In the genomic region with DNA sequence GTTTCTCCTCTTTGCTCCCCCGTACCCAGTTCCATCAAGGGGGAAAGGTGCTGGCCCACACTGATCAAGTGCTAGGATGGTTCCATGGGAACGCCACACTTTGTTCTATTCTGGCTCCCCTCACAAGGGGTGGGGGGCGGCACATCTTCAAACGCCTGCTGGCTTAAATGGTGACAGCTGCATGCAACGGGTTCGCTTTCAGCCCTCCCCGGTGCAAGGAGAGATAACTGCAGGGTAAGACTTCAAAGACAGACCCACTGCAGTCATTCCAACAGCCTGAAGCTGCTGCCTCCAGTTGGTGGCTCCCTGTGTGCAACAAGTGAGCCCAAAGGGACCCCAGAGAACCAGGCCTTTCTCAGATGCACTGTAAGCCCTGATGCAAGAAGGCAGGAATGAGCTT, we compare ENCODE assay signal across 14 mouse cellular contexts.
A peak's percentile ranks its signal among the peaks of the same experiment; 100 is the strongest.
DNase-seq lines count a peak whose midpoint lies in the region; ATAC-seq lines count a peak whose summit lies in the region.
"Had no signal": no experiment of that assay in that cellular context is flagged by ENCODE, and none has a peak within 500 bp of the region (broad histone marks: within the 10 kb centered on the region; RNA-seq: fewer than 3 reads in every experiment).

No protein-coding gene starts in this region.

- no peaks in the 10 kb centered on the region for H3K27me3 ChIP-seq in heart, embryonic 15.5 days
- H3K27me3 ChIP-seq in embryonic facial prominence, embryonic 12.5 days: no peaks in the 10 kb centered on the region
- H3K27me3 ChIP-seq: neural tube, embryonic 12.5 days had no signal

- peaks cover 15% of the 10 kb centered on the region for H3K4me1 ChIP-seq in heart, embryonic 15.5 days (replicated peaks)
- peaks cover 13% of the 10 kb centered on the region for H3K4me1 ChIP-seq in embryonic facial prominence, embryonic 12.5 days
- H3K4me1 ChIP-seq: neural tube, embryonic 12.5 days had no signal

- WGBS in heart, embryonic 15.5 days: 21% methylated on average over 7 of the region's 7 CpGs
- 30% methylated on average over 7 of the region's 7 CpGs for WGBS in embryonic facial prominence, embryonic 12.5 days

- intact Hi-C loops in heart, postnatal 14 days (cut with DNase I): no loop called here

- no peaks in the 10 kb centered on the region for H3K36me3 ChIP-seq in heart, embryonic 15.5 days
- no peaks in the 10 kb centered on the region for H3K36me3 ChIP-seq in embryonic facial prominence, embryonic 12.5 days
- H3K36me3 ChIP-seq: neural tube, embryonic 12.5 days had no signal

- H3K4me3 ChIP-seq in heart, embryonic 15.5 days: no peak overlapping the region
- H3K4me3 ChIP-seq in embryonic facial prominence, embryonic 12.5 days: no peak overlapping the region
- H3K4me3 ChIP-seq: neural tube, embryonic 12.5 days had no signal

- 0 out of 2 replicates have a peak, but pooled peaks have one; percentile 31 for ATAC-seq in heart, embryonic 15.5 days (replicated peaks; ENCODE audit: insufficient number of reproducible peaks, insufficient read depth, low FRiP score, low read depth)
- ATAC-seq in embryonic facial prominence, embryonic 12.5 days (ENCODE audit: insufficient number of reproducible peaks, insufficient read depth, low FRiP score, low TSS enrichment): no peak
- ATAC-seq: intestine, postnatal 0 days had no signal

- H3K27ac ChIP-seq in heart, embryonic 15.5 days: peak overlapping the region; percentile 56; the same call in 1 of the 2 replicates
- peak overlapping the region; percentile 48; the same call in 1 of the 2 replicates for H3K27ac ChIP-seq in embryonic facial prominence, embryonic 12.5 days
- H3K27ac ChIP-seq: liver, embryonic 14.5 days; neural tube, embryonic 12.5 days had no signal

- no peak for DNase-seq in heart, postnatal 14 days
- peak; percentile 26 for DNase-seq in embryo, embryonic 11 days
- peak; percentile 78 to 86 for DNase-seq in thymus, adult 18-20 months
- no peak for DNase-seq in frontal cortex, adult 2 months (ENCODE audit: extremely low spot score in 1 of 2, low spot score in 1 of 2)
- DNase-seq in adrenal gland, postnatal 36 days: no peak
- DNase-seq: cerebellum, adult 11 months; kidney, postnatal 36 days; retina, postnatal 1 day; spleen, adult 18-20 months had no signal

- no peak overlapping the region for H3K9ac ChIP-seq in heart, embryonic 15.5 days
- H3K9ac ChIP-seq in embryonic facial prominence, embryonic 12.5 days: no peak overlapping the region
- H3K9ac ChIP-seq: liver, embryonic 14.5 days; neural tube, embryonic 12.5 days had no signal

- H3K4me2 ChIP-seq in heart, embryonic 15.5 days: peak overlapping the region; percentile 26; the same call in 1 of the 2 replicates
- no peak overlapping the region for H3K4me2 ChIP-seq in embryonic facial prominence, embryonic 12.5 days (replicated peaks)
- H3K4me2 ChIP-seq: neural tube, embryonic 12.5 days had no signal

- no peaks in the 10 kb centered on the region for H3K9me3 ChIP-seq in heart, embryonic 15.5 days (replicated peaks)
- H3K9me3 ChIP-seq in embryonic facial prominence, embryonic 12.5 days: no peaks in the 10 kb centered on the region
- H3K9me3 ChIP-seq: neural tube, embryonic 12.5 days had no signal

Comparison
In these comparisons a context has a peak if more than half of its experiments do, and no peak if none do; other contexts are left out.
1. DNase-seq: peak in embryo, embryonic 11 days (single experiment) and thymus, adult 18-20 months (2 of 2); none in heart, postnatal 14 days (0 of 2), frontal cortex, adult 2 months (0 of 2) and adrenal gland, postnatal 36 days (0 of 2).